Mouse (Mus musculus): ENCODE results near the gene Tmem19. TPM values are rescaled to one million over a fixed set of nuclear protein-coding genes. Genes with fewer than 3 reads are reported as not detected.

The Tmem19 gene
- polyA plus RNA-seq, 1 experiment from 2014 or later, result 35.5 TPM

GRCm38 (mm10) chr10:115307331-115307875 lies 54.9 kb downstream of the Tmem19 start:
- WGBS, result 87% methylated on average over 7 of the region's 7 CpGs
- H3K9ac ChIP-seq (ENCODE audit: low read depth, low read length), result no peak overlapping the region

GRCm38 (mm10) chr10:115298683-115299082 lies 63.6 kb downstream of the Tmem19 start:
- 89% methylated on average over 4 of the region's 4 CpGs for WGBS
- Histone ChIP-seq H3K9me3 (ENCODE audit: control insufficient read depth, low read length) (no peaks in the 10 kb centered on the region), H3K4me1 (ENCODE audit: control insufficient read depth, insufficient read depth, low read length) (no peaks in the 10 kb centered on the region), H3K9ac (ENCODE audit: low read depth, low read length) (no peak overlapping the region), H3K4me3 (ENCODE audit: low read length) (no peak overlapping the region), H3K27me3 (ENCODE audit: control insufficient read depth, insufficient read depth, low read length) (no peaks in the 10 kb centered on the region), H3K27ac (ENCODE audit: low read depth, low read length) (no peak overlapping the region), H3K36me3 (ENCODE audit: control insufficient read depth, insufficient read depth, low read length) (peaks cover 48% of the 10 kb centered on the region), H3K4me2 (replicated peaks; ENCODE audit: low read depth, low read length) (no peak overlapping the region)
- ATAC-seq (ENCODE audit: low FRiP score, low TSS enrichment), result no peak

More at GRCm38 (mm10) chr10:115307331-115307875, 54.9 kb downstream of the Tmem19 start:
- no peak for ATAC-seq (ENCODE audit: low FRiP score, low TSS enrichment)
- Histone ChIP-seq H3K9me3 (ENCODE audit: control insufficient read depth, low read length) (no peaks in the 10 kb centered on the region), H3K27ac (ENCODE audit: low read depth, low read length) (no peak overlapping the region), H3K4me1 (ENCODE audit: control insufficient read depth, insufficient read depth, low read length) (peaks cover 10% of the 10 kb centered on the region), H3K27me3 (ENCODE audit: control insufficient read depth, insufficient read depth, low read length) (no peaks in the 10 kb centered on the region), H3K36me3 (ENCODE audit: control insufficient read depth, insufficient read depth, low read length) (no peaks in the 10 kb centered on the region), H3K4me3 (ENCODE audit: low read length) (no peak overlapping the region), H3K4me2 (replicated peaks; ENCODE audit: low read depth, low read length) (no peak overlapping the region)

GRCm38 (mm10) chr10:115297582-115297981 lies 64.7 kb downstream of the Tmem19 start:
- Histone ChIP-seq H3K4me3 (ENCODE audit: low read length) (no peak overlapping the region), H3K4me1 (ENCODE audit: control insufficient read depth, insufficient read depth, low read length) (no peaks in the 10 kb centered on the region), H3K4me2 (replicated peaks; ENCODE audit: low read depth, low read length) (no peak overlapping the region), H3K9ac (ENCODE audit: low read depth, low read length) (no peak overlapping the region), H3K36me3 (ENCODE audit: control insufficient read depth, insufficient read depth, low read length) (peaks cover 58% of the 10 kb centered on the region), H3K9me3 (ENCODE audit: control insufficient read depth, low read length) (no peaks in the 10 kb centered on the region), H3K27ac (ENCODE audit: low read depth, low read length) (no peak overlapping the region), H3K27me3 (ENCODE audit: control insufficient read depth, insufficient read depth, low read length) (no peaks in the 10 kb centered on the region)
- no peak for ATAC-seq (ENCODE audit: low FRiP score, low TSS enrichment)
- 86% methylated on average over 5 of the region's 5 CpGs for WGBS

GRCm38 (mm10) chr10:115296401-115296935 lies 65.8 kb downstream of the Tmem19 start:
- no peak overlapping the region for H3K27ac ChIP-seq (ENCODE audit: low read depth, low read length)
- no peaks in the 10 kb centered on the region for H3K9me3 ChIP-seq (ENCODE audit: control insufficient read depth, low read length)
- H3K9ac ChIP-seq (ENCODE audit: low read depth, low read length), result no peak overlapping the region
- H3K4me3 ChIP-seq (ENCODE audit: low read length), result no peak overlapping the region
- H3K4me1 ChIP-seq (ENCODE audit: control insufficient read depth, insufficient read depth, low read length), result no peaks in the 10 kb centered on the region
- peak; percentile 52; the same call in 1 of the 2 replicates for ATAC-seq (ENCODE audit: low FRiP score, low TSS enrichment)
- no peak overlapping the region for H3K4me2 ChIP-seq (replicated peaks; ENCODE audit: low read depth, low read length)
- H3K36me3 ChIP-seq (ENCODE audit: control insufficient read depth, insufficient read depth, low read length), result peaks cover 60% of the 10 kb centered on the region
- no peaks in the 10 kb centered on the region for H3K27me3 ChIP-seq (ENCODE audit: control insufficient read depth, insufficient read depth, low read length)
- 81% methylated on average over 9 of the region's 9 CpGs for WGBS

- H3K27ac ChIP-seq (ENCODE audit: low read depth, low read length), result no peak overlapping the region
- no peaks in the 10 kb centered on the region for H3K4me1 ChIP-seq (ENCODE audit: control insufficient read depth, insufficient read depth, low read length)
- ATAC-seq (ENCODE audit: low FRiP score, low TSS enrichment), result no peak
- H3K27me3 ChIP-seq (ENCODE audit: control insufficient read depth, insufficient read depth, low read length), result no peaks in the 10 kb centered on the region
- peaks cover 55% of the 10 kb centered on the region for H3K36me3 ChIP-seq (ENCODE audit: control insufficient read depth, insufficient read depth, low read length)
- no peak overlapping the region for H3K4me3 ChIP-seq (ENCODE audit: low read length)
- H3K9ac ChIP-seq (ENCODE audit: low read depth, low read length), result no peak overlapping the region
- H3K4me2 ChIP-seq (replicated peaks; ENCODE audit: low read depth, low read length), result no peak overlapping the region
- 89% methylated on average over 3 of the region's 3 CpGs for WGBS
- H3K9me3 ChIP-seq (ENCODE audit: control insufficient read depth, low read length), result no peaks in the 10 kb centered on the region
These were observed 67.1 kb downstream of the Tmem19 start for GRCm38 (mm10) chr10:115295162-115295561.

GRCm38 (mm10) chr10:115294715-115295114 lies 67.6 kb downstream of the Tmem19 start:
- no peak overlapping the region for H3K27ac ChIP-seq (ENCODE audit: low read depth, low read length)
- no peaks in the 10 kb centered on the region for H3K27me3 ChIP-seq (ENCODE audit: control insufficient read depth, insufficient read depth, low read length)
- peaks cover 57% of the 10 kb centered on the region for H3K36me3 ChIP-seq (ENCODE audit: control insufficient read depth, insufficient read depth, low read length)
- no peak overlapping the region for H3K4me3 ChIP-seq (ENCODE audit: low read length)
- 94% methylated on average over 7 of the region's 7 CpGs for WGBS
- H3K4me2 ChIP-seq (replicated peaks; ENCODE audit: low read depth, low read length), result no peak overlapping the region
- no peaks in the 10 kb centered on the region for H3K4me1 ChIP-seq (ENCODE audit: control insufficient read depth, insufficient read depth, low read length)
- no peaks in the 10 kb centered on the region for H3K9me3 ChIP-seq (ENCODE audit: control insufficient read depth, low read length)
- no peak for ATAC-seq (ENCODE audit: low FRiP score, low TSS enrichment)
- no peak overlapping the region for H3K9ac ChIP-seq (ENCODE audit: low read depth, low read length)

GRCm38 (mm10) chr10:115293946-115294345 lies 68.4 kb downstream of the Tmem19 start:
- H3K4me3 ChIP-seq (ENCODE audit: low read length), result no peak overlapping the region
- 88% methylated on average over 7 of the region's 7 CpGs for WGBS
- no peak overlapping the region for H3K27ac ChIP-seq (ENCODE audit: low read depth, low read length)
- H3K4me1 ChIP-seq (ENCODE audit: control insufficient read depth, insufficient read depth, low read length), result no peaks in the 10 kb centered on the region
- no peak overlapping the region for H3K9ac ChIP-seq (ENCODE audit: low read depth, low read length)
- H3K9me3 ChIP-seq (ENCODE audit: control insufficient read depth, low read length), result no peaks in the 10 kb centered on the region
- no peaks in the 10 kb centered on the region for H3K27me3 ChIP-seq (ENCODE audit: control insufficient read depth, insufficient read depth, low read length)
- no peak overlapping the region for H3K4me2 ChIP-seq (replicated peaks; ENCODE audit: low read depth, low read length)
- H3K36me3 ChIP-seq (ENCODE audit: control insufficient read depth, insufficient read depth, low read length), result peaks cover 58% of the 10 kb centered on the region
- ATAC-seq (ENCODE audit: low FRiP score, low TSS enrichment), result no peak

GRCm38 (mm10) chr10:115290671-115291070 lies 71.6 kb downstream of the Tmem19 start:
- Histone ChIP-seq H3K9ac (ENCODE audit: low read depth, low read length) (no peak overlapping the region), H3K4me1 (ENCODE audit: control insufficient read depth, insufficient read depth, low read length) (no peaks in the 10 kb centered on the region), H3K36me3 (ENCODE audit: control insufficient read depth, insufficient read depth, low read length) (peaks cover 65% of the 10 kb centered on the region), H3K9me3 (ENCODE audit: control insufficient read depth, low read length) (no peaks in the 10 kb centered on the region), H3K27me3 (ENCODE audit: control insufficient read depth, insufficient read depth, low read length) (no peaks in the 10 kb centered on the region), H3K4me3 (ENCODE audit: low read length) (no peak overlapping the region), H3K27ac (ENCODE audit: low read depth, low read length) (no peak overlapping the region), H3K4me2 (replicated peaks; ENCODE audit: low read depth, low read length) (no peak overlapping the region)
- WGBS, result 95% methylated on average over 9 of the region's 9 CpGs
- no peak for ATAC-seq (ENCODE audit: low FRiP score, low TSS enrichment)
